Mouse (Mus musculus) 3134 (cell line): ENCODE results near the gene Gm20916.
"Not testable (repeated sequence)": the region's sequence is repeated elsewhere in the genome, so short reads cannot be mapped to it uniquely, and the experiment has no call there.

Experiments
- DNase-seq: peaks from one replicate; pipeline ENCODE4 v3.0.0-alpha.2; 2011; ENCODE audit warnings: low spot score; ENCODE audit not compliant: insufficient read length; ENCODE audit errors: extremely low read depth

The Gm20916 gene

GRCm38 (mm10) chrY:79319265-79319664 lies at the start of gene Gm20916:
Gm20916 (plus strand) TSS chrY:79319565.
- not testable (repeated sequence) for DNase-seq
